Mouse (Mus musculus) MEL (cell line): ENCODE data around the gene 1700092M07Rik. TPM values are rescaled to one million over a fixed set of nuclear protein-coding genes. Genes with fewer than 3 reads are reported as not detected.
"Not testable (repeated sequence)": the region's sequence is repeated elsewhere in the genome, so short reads cannot be mapped to it uniquely, and the experiment has no call there.

Experiments
- DNase-seq: peaks from one replicate; pipeline ENCODE4 v3.0.0; 2011; ENCODE audit warnings: low read depth, low spot score
- H3K27ac ChIP-seq: 2 replicates; pipeline ENCODE4 v1.5.1; 2012; ENCODE audit warnings: low read depth, mild to moderate bottlenecking, control low read depth, low read length, moderate library complexity; ENCODE audit not compliant: control insufficient read depth
- H3K27me3 ChIP-seq, 2 experiments: fragments of 150-350 bp in 1 of 2; sonication (generic) in 1 of 2; 2 replicates each; pipeline ENCODE4 v1.6.1; 2012; ENCODE audit warnings: low read length in 2 of 2, mild to moderate bottlenecking in 2 of 2, improper control_type of control experiment in 1 of 2, moderate library complexity in 1 of 2; ENCODE audit not compliant: insufficient read depth in 2 of 2, control insufficient read depth in 1 of 2
- H3K36me3 ChIP-seq, 2 experiments: 2 replicates each; pipeline ENCODE4 v1.6.1; 2012 to 2014; ENCODE audit warnings: low read length in 2 of 2, improper control_type of control experiment in 1 of 2, inconsistent platforms in 1 of 2, mild to moderate bottlenecking in 1 of 2; ENCODE audit not compliant: insufficient read depth in 2 of 2, control insufficient read depth in 1 of 2
- H3K4me1 ChIP-seq, 2 experiments: fragments of 150-350 bp in 1 of 2; sonication (generic) in 1 of 2; 2 replicates each; pipeline ENCODE4 v1.6.1; 2012; ENCODE audit warnings: low read length in 2 of 2, improper control_type of control experiment in 1 of 2, mild to moderate bottlenecking in 1 of 2; ENCODE audit not compliant: insufficient read depth in 2 of 2, control insufficient read depth in 1 of 2
- H3K4me3 ChIP-seq, 2 experiments: fragments of 150-350 bp in 1 of 2; sonication (generic) in 1 of 2; 2 replicates each; pipeline ENCODE4 v1.5.1; 2012; ENCODE audit warnings: low read depth in 2 of 2, low read length in 2 of 2, mild to moderate bottlenecking in 2 of 2, moderate library complexity in 2 of 2, control low read depth in 1 of 2, improper control_type of control experiment in 1 of 2; ENCODE audit not compliant: control insufficient read depth in 1 of 2, insufficient read depth in 1 of 2
- H3K79me2 ChIP-seq: 2 replicates; pipeline ENCODE4 v1.6.1; 2012; ENCODE audit warnings: mild to moderate bottlenecking, low read length, moderate library complexity; ENCODE audit not compliant: control insufficient read depth, poor library complexity, insufficient read depth
- H3K9ac ChIP-seq: 2 replicates; pipeline ENCODE4 v1.6.1; 2012; ENCODE audit warnings: low read depth, mild to moderate bottlenecking, control low read depth, low read length, moderate library complexity; ENCODE audit not compliant: control insufficient read depth, poor library complexity, severe bottlenecking
- H3K9me3 ChIP-seq: fragments of 150-350 bp; sonication (generic); replicated peaks from 2 replicates; pipeline ENCODE4 v1.6.1; 2012; ENCODE audit warnings: mild to moderate bottlenecking, low read length, improper control_type of control experiment, moderate library complexity; ENCODE audit not compliant: insufficient read depth
- CTCF ChIP-seq, 3 experiments: IDR thresholded peaks in 2 of 3; conservative IDR thresholded peaks in 1 of 3; 2 replicates each; pipeline ENCODE4 v1.5.1; 2011 to 2012; ENCODE audit warnings: low read length in 3 of 3, low read depth in 2 of 3, mild to moderate bottlenecking in 2 of 3, improper control_type of control experiment in 1 of 3, inconsistent platforms in 1 of 3, mixed read lengths in 1 of 3, moderate library complexity in 1 of 3; ENCODE audit not compliant: control insufficient read depth in 1 of 3, insufficient read depth in 1 of 3, poor library complexity in 1 of 3, severe bottlenecking in 1 of 3
- EP300 ChIP-seq, 2 experiments: IDR thresholded peaks; 2 replicates each; pipeline ENCODE4 v1.6.1; 2011; ENCODE audit warnings: improper control_type of control experiment in 2 of 2, low read length in 2 of 2, low read depth in 1 of 2, mild to moderate bottlenecking in 1 of 2
- JUND ChIP-seq: IDR thresholded peaks from 2 replicates; pipeline ENCODE4 v1.6.1; 2011; ENCODE audit warnings: low read depth, mild to moderate bottlenecking, improper control_type of control experiment, low read length
- MAX ChIP-seq: IDR thresholded peaks from 2 replicates; pipeline ENCODE4 v1.6.1; 2011; ENCODE audit warnings: low read length, improper control_type of control experiment
- MYC ChIP-seq: IDR thresholded peaks from 2 replicates; pipeline ENCODE4 v1.6.1; 2011; ENCODE audit warnings: low read depth, mild to moderate bottlenecking, low read length, improper control_type of control experiment, moderate library complexity
- RAD21 ChIP-seq: IDR thresholded peaks from 2 replicates; pipeline ENCODE4 v1.6.1; 2011; ENCODE audit warnings: mild to moderate bottlenecking, low read depth, low read length, improper control_type of control experiment
- SIN3A ChIP-seq: IDR thresholded peaks from 2 replicates; pipeline ENCODE4 v1.6.1; 2012; ENCODE audit warnings: low read length, improper control_type of control experiment, inconsistent platforms
- SMC3 ChIP-seq: IDR thresholded peaks from 2 replicates; pipeline ENCODE4 v1.6.1; 2011; ENCODE audit warnings: low read depth, low read length, improper control_type of control experiment
- TBP ChIP-seq: IDR thresholded peaks from 2 replicates; pipeline ENCODE4 v1.8.0; 2011; ENCODE audit warnings: low read depth, low read length, improper control_type of control experiment
- UBTF ChIP-seq: IDR thresholded peaks from 2 replicates; pipeline ENCODE4 v1.6.1; 2012; ENCODE audit warnings: low read depth, mild to moderate bottlenecking, inconsistent platforms, low read length, improper control_type of control experiment, moderate library complexity, borderline replicate concordance; ENCODE audit not compliant: insufficient read depth
- USF1 ChIP-seq: IDR thresholded peaks from 2 replicates; pipeline ENCODE4 v1.6.1; 2014; ENCODE audit warnings: low read depth, mild to moderate bottlenecking, inconsistent platforms, low read length, improper control_type of control experiment, moderate library complexity
- USF2 ChIP-seq, 2 experiments: IDR thresholded peaks; 2 replicates each; pipeline ENCODE4 v1.6.1; 2011 to 2012; ENCODE audit warnings: improper control_type of control experiment in 2 of 2, low read length in 2 of 2, borderline replicate concordance in 1 of 2, inconsistent platforms in 1 of 2, low read depth in 1 of 2, mild to moderate bottlenecking in 1 of 2; ENCODE audit not compliant: insufficient read depth in 1 of 2
- ZMIZ1 ChIP-seq: IDR thresholded peaks from 2 replicates; pipeline ENCODE4 v1.6.1; 2012; ENCODE audit warnings: low read depth, mild to moderate bottlenecking, inconsistent platforms, low read length, improper control_type of control experiment, moderate library complexity
- ZNF384 ChIP-seq: IDR thresholded peaks from 2 replicates; pipeline ENCODE4 v1.6.1; 2012; ENCODE audit warnings: low read depth, mild to moderate bottlenecking, inconsistent platforms, low read length, improper control_type of control experiment
- polyA plus RNA-seq, 2 experiments: library from polyadenylated mRNA; stranded (reverse) in 1 of 2; unstranded in 1 of 2; fragments of >175 nt in 1 of 2; fragments of >200 nt in 1 of 2; gene quantifications; 2 replicates each; pipeline versions ENCODE4 v1.2.1 to v1.2.4; 2012; ENCODE audit warnings: low replicate concordance in 2 of 2, low read depth in 1 of 2; ENCODE audit not compliant: insufficient read length in 2 of 2, insufficient read depth in 1 of 2, missing spikeins in 1 of 2
- total RNA-seq: library from RNA; depleted of rRNA; stranded (reverse); fragments of 300-350 nt; gene quantifications from 2 replicates; pipeline ENCODE4 v1.2.3, GENCODE M21; 2012

1700092M07Rik gene
- total and polyA plus RNA-seq, 3 experiments: 3.3 to 4.3 TPM; not detected in 1

- Histone ChIP-seq H3K27ac (no peak overlapping the region), H3K36me3 (peaks cover 0 to 16% of the 10 kb centered on the region in 2 experiments; a peak in 2 of 4 replicates), H3K4me3 (no peak overlapping the region), H3K27me3 (no peaks in the 10 kb centered on the region), H3K9ac (no peak overlapping the region), H3K4me1 (peaks cover 3 to 28% of the 10 kb centered on the region in 2 experiments; a peak in 3 of 4 replicates), H3K9me3 (no peaks in the 10 kb centered on the region), H3K79me2 (peaks cover 14% of the 10 kb centered on the region)
- TF ChIP-seq MAX (0 out of 2 replicates have a peak, but pooled peaks have one; percentile 26), USF2 (IDR thresholded peaks at IDR 0.05; ENCODE audit: borderline replicate concordance in 1 of 2, insufficient read depth in 1 of 2, low read depth in 1 of 2, low read length in 2 of 2) (no peak), SMC3 (peak; percentile 29; the same call in 1 of the 2 replicates), ZNF384 (peak; percentile 85), RAD21 (no peak; the same call in 1 of the 2 replicates), SIN3A (peak; percentile 37), USF1 (no peak), JUND (no peak), CTCF (IDR thresholded peaks at IDR 0.05 in 2 of 3, conservative IDR thresholded peaks at IDR 0.05 in 1 of 3; ENCODE audit: control insufficient read depth in 1 of 3, insufficient read depth in 1 of 3, low read depth in 2 of 3, low read length in 3 of 3, poor library complexity in 1 of 3, severe bottlenecking in 1 of 3) (peak; percentile 67 to 96 (median 94))
- peak; percentile 89 for DNase-seq
Observed at GRCm38 (mm10) chr19:8718357-8718756, 22.2 kb upstream of the 1700092M07Rik start.

GRCm38 (mm10) chr19:8719037-8719436, 21.5 kb upstream of the 1700092M07Rik start:
- not testable (repeated sequence) for H3K27me3 ChIP-seq
- H3K4me1 ChIP-seq: peaks cover 3 to 28% of the 10 kb centered on the region in 2 experiments; a peak in 3 of 4 replicates

GRCm38 (mm10) chr19:8721378-8721777, 19.1 kb upstream of the 1700092M07Rik start:
- no peak for TF ChIP-seq ZMIZ1
- no peak for TF ChIP-seq EP300 (IDR thresholded peaks at IDR 0.05; ENCODE audit: low read depth in 1 of 2, low read length in 2 of 2)
- no peak for TF ChIP-seq JUND
- TF ChIP-seq UBTF: no peak
- no peak for TF ChIP-seq SMC3
- Histone ChIP-seq H3K27ac (no peak overlapping the region), H3K36me3 (peaks cover 18 to 22% of the 10 kb centered on the region in 2 experiments), H3K79me2 (peaks cover 36% of the 10 kb centered on the region), H3K4me3 (0 out of 4 replicates have a peak overlapping the region, but pooled peaks of 1 of the 2 experiments have one; percentile 60), H3K27me3 (no peaks in the 10 kb centered on the region), H3K9me3 (no peaks in the 10 kb centered on the region), H3K9ac (peak overlapping the region; percentile 16), H3K4me1 (peaks cover 0 to 12% of the 10 kb centered on the region in 2 experiments; a peak in 1 of 4 replicates)
- no peak for DNase-seq

More at GRCm38 (mm10) chr19:8719037-8719436, 21.5 kb upstream of the 1700092M07Rik start:
- TF ChIP-seq MYC (0 out of 2 replicates have a peak, but pooled peaks have one; percentile 54), SMC3 (peak; percentile 39; the same call in 1 of the 2 replicates), TBP (0 out of 2 replicates have a peak, but pooled peaks have one; percentile 50), ZNF384 (0 out of 2 replicates have a peak, but pooled peaks have one; percentile 24), CTCF (IDR thresholded peaks at IDR 0.05 in 2 of 3, conservative IDR thresholded peaks at IDR 0.05 in 1 of 3; ENCODE audit: control insufficient read depth in 1 of 3, insufficient read depth in 1 of 3, low read depth in 2 of 3, low read length in 3 of 3, poor library complexity in 1 of 3, severe bottlenecking in 1 of 3) (peak; percentile 23 to 57 (median 42); a peak in 5 of 6 replicates)
- TF ChIP-seq, all 39 proteins: peak for 5; not testable (repeated sequence) for 34
- not testable (repeated sequence) for H3K9me3 ChIP-seq, H3K9ac ChIP-seq, DNase-seq, H3K4me3 ChIP-seq, H3K27ac ChIP-seq
- peaks cover under 1 to 16% of the 10 kb centered on the region in 2 experiments; a peak in 3 of 4 replicates for H3K36me3 ChIP-seq
- H3K79me2 ChIP-seq: peaks cover 18% of the 10 kb centered on the region
